Mouse (Mus musculus) myocyte (in vitro differentiated cells): ENCODE measurements around the gene Plcb1. TPM values are rescaled to one million over a fixed set of nuclear protein-coding genes. Genes with fewer than 3 reads are reported as not detected.

Experiments used
- H3K27me3 ChIP-seq: one replicate; pipeline ENCODE4 v1.6.1; 2011; ENCODE audit not compliant: control insufficient read depth, insufficient read depth, insufficient read length
- H3K36me3 ChIP-seq: one replicate; pipeline ENCODE4 v1.6.1; 2011; ENCODE audit not compliant: control insufficient read depth, insufficient read depth
- H3K4me2 ChIP-seq: one replicate; pipeline ENCODE4 v1.6.1; 2011; ENCODE audit warnings: low read depth, control low read depth
- H3K4me3 ChIP-seq: one replicate; pipeline ENCODE4 v1.5.1; 2011; ENCODE audit warnings: mild to moderate bottlenecking, control low read depth, moderate library complexity
- H3K79me2 ChIP-seq: one replicate; pipeline ENCODE4 v1.6.1; 2011; ENCODE audit not compliant: control insufficient read depth, insufficient read depth
- H3ac ChIP-seq: one replicate; pipeline ENCODE4 v1.6.1; 2011; ENCODE audit not compliant: control insufficient read depth, insufficient read length
- CEBPB ChIP-seq: IDR thresholded peaks from 2 replicates; pipeline ENCODE4 v1.6.1; 2011; ENCODE audit warnings: mild to moderate bottlenecking, moderate library complexity; ENCODE audit not compliant: poor library complexity, insufficient read depth, severe bottlenecking
- E2F4 ChIP-seq: IDR thresholded peaks from one replicate; pipeline ENCODE4 v1.6.1; 2011; ENCODE audit warnings: mild to moderate bottlenecking, control low read depth, moderate library complexity; ENCODE audit not compliant: insufficient read depth
- MAX ChIP-seq: IDR thresholded peaks from one replicate; pipeline ENCODE4 v1.6.1; 2011; ENCODE audit warnings: low read depth, mild to moderate bottlenecking, control low read depth
- MYOD1 ChIP-seq, 3 experiments: IDR thresholded peaks; one replicate each; pipeline ENCODE4 v1.6.1; 2011; ENCODE audit warnings: control low read depth in 2 of 3, low read depth in 2 of 3, mild to moderate bottlenecking in 2 of 3, moderate library complexity in 1 of 3; ENCODE audit not compliant: insufficient read length in 2 of 3, control insufficient read depth in 1 of 3
- MYOG ChIP-seq, 3 experiments: IDR thresholded peaks; one replicate each; pipeline ENCODE4 v1.6.1; 2011; ENCODE audit warnings: control low read depth in 2 of 3, low read depth in 2 of 3, mild to moderate bottlenecking in 2 of 3; ENCODE audit not compliant: insufficient read length in 2 of 3, control insufficient read depth in 1 of 3, insufficient read depth in 1 of 3
- POLR2A ChIP-seq: IDR thresholded peaks from one replicate; pipeline ENCODE4 v1.6.1; 2011; ENCODE audit warnings: low read depth, mild to moderate bottlenecking, control low read depth, moderate library complexity; ENCODE audit not compliant: insufficient read length
- POLR2AphosphoS2 ChIP-seq: IDR thresholded peaks from one replicate; pipeline ENCODE4 v1.6.1; 2011; ENCODE audit warnings: low read depth, control low read depth; ENCODE audit not compliant: insufficient read length
- REST ChIP-seq: IDR thresholded peaks from one replicate; pipeline ENCODE4 v1.6.1; 2011; ENCODE audit warnings: mild to moderate bottlenecking, control low read depth, moderate library complexity; ENCODE audit not compliant: insufficient read depth, insufficient read length
- SRF ChIP-seq: IDR thresholded peaks from one replicate; pipeline ENCODE4 v1.6.1; 2011; ENCODE audit warnings: low read depth; ENCODE audit not compliant: control insufficient read depth, insufficient read length
- TCF12 ChIP-seq: IDR thresholded peaks from one replicate; pipeline ENCODE4 v1.6.1; 2011; ENCODE audit warnings: mild to moderate bottlenecking, control low read depth; ENCODE audit not compliant: poor library complexity, insufficient read depth, severe bottlenecking
- TCF3 ChIP-seq: IDR thresholded peaks from one replicate; pipeline ENCODE4 v1.6.1; 2011; ENCODE audit warnings: low read depth, control low read depth; ENCODE audit not compliant: insufficient read length
- USF1 ChIP-seq: IDR thresholded peaks from one replicate; pipeline ENCODE4 v1.6.1; 2011; ENCODE audit warnings: low read depth, mild to moderate bottlenecking, control low read depth, moderate library complexity
- polyA plus RNA-seq: library from polyadenylated mRNA; unstranded; fragments of >200 nt; fragmentation: generic; extraction: Trizol; gene quantifications from one replicate; pipeline ENCODE4 v1.2.1, GENCODE M21; 2012; ENCODE audit warnings: missing spikeins

Gene Plcb1
- polyA plus RNA-seq, 1 experiment: 0.76 TPM

DNA sequence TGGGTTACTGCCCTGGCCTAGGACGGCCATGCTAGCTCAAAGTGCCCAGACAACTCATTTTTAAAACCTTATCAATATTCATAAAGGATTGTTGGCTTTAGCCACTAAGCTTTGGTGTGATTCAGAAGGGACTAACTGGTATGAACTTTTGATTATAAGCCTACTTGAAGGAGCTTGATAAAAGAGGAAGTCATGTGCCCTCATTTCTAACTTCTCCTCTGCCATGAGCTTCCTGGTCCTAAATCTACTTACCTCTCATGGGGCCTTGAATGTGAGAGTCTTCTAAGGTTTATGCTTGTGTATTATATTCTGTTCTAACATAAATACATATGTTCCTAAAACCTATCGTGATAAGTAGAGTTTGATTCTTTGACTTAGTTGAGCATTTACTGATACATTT lies 702.4 kb downstream of the Plcb1 start:
- Histone ChIP-seq H3K27me3 (no peaks in the 10 kb centered on the region), H3K4me2 (no peak overlapping the region), H3K79me2 (no peaks in the 10 kb centered on the region), H3K4me3 (no peak overlapping the region), H3K36me3 (no peaks in the 10 kb centered on the region), H3ac (no peak overlapping the region)
- TF ChIP-seq CEBPB (no peak), TCF12 (no peak), TCF3 (no peak), SRF (no peak), MAX (no peak), E2F4 (no peak), USF1 (no peak), REST (no peak), MYOD1 (IDR thresholded peaks at IDR 0.05; ENCODE audit: control insufficient read depth in 1 of 3, insufficient read length in 2 of 3, low read depth in 2 of 3) (no peak), POLR2A (no peak), MYOG (IDR thresholded peaks at IDR 0.05; ENCODE audit: control insufficient read depth in 1 of 3, insufficient read depth in 1 of 3, insufficient read length in 2 of 3, low read depth in 2 of 3) (no peak)

DNA sequence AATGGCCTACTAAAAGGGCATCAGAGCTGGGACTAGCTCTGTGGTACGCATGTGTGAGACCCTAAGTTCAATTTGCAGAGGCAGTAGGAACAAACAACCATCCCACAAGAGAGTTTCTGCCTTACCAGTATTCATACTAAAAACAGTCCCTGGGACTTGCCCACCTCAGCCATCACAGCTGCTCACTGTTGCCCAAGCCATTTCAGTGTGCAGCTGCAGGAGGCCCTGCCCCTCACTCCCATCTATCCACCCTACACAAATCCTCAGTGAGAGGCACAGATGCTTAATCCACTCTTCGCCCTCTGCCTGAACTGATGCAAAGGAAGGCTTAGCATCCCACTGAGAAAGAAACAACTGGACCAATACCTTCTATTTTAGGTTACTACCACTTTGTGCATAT lies 703.3 kb downstream of the Plcb1 start:
- H3ac ChIP-seq: no peak overlapping the region
- no peak overlapping the region for H3K4me3 ChIP-seq
- H3K79me2 ChIP-seq: no peaks in the 10 kb centered on the region
- no peaks in the 10 kb centered on the region for H3K27me3 ChIP-seq
- no peak overlapping the region for H3K4me2 ChIP-seq
- no peaks in the 10 kb centered on the region for H3K36me3 ChIP-seq
- TF ChIP-seq TCF12: no peak
- peak in 1 of 3 experiments; percentile 23 for TF ChIP-seq MYOD1 (IDR thresholded peaks at IDR 0.05; ENCODE audit: control insufficient read depth in 1 of 3, insufficient read length in 2 of 3, low read depth in 2 of 3)

DNA sequence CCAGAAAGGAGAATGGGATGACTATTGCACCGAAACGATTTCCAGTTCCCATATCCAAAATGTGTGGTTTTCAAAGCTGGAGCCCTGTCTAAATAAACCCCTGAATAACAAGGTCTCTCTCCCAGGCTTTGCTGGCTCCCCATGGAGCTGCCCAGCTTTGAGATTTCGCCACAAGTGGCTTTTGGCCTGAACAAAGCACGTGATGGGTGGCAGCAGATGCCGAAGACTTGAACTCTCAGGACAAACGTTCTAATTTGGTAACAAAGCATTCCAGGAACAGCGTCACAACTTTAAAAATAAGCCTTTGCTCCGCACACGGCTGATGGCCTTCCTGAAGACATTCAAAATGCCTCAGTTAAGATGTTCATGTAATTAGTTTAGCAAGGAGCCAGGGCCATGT lies 706.9 kb downstream of the Plcb1 start:
- Histone ChIP-seq H3K36me3 (no peaks in the 10 kb centered on the region), H3K4me2 (no peak overlapping the region), H3K4me3 (no peak overlapping the region), H3K27me3 (no peaks in the 10 kb centered on the region), H3ac (no peak overlapping the region), H3K79me2 (no peaks in the 10 kb centered on the region)
- TF ChIP-seq USF1 (peak; percentile 32), MYOD1 (IDR thresholded peaks at IDR 0.05; ENCODE audit: control insufficient read depth in 1 of 3, insufficient read length in 2 of 3, low read depth in 2 of 3) (peak in 1 of 3 experiments; percentile 22), E2F4 (no peak), TCF3 (no peak)

DNA sequence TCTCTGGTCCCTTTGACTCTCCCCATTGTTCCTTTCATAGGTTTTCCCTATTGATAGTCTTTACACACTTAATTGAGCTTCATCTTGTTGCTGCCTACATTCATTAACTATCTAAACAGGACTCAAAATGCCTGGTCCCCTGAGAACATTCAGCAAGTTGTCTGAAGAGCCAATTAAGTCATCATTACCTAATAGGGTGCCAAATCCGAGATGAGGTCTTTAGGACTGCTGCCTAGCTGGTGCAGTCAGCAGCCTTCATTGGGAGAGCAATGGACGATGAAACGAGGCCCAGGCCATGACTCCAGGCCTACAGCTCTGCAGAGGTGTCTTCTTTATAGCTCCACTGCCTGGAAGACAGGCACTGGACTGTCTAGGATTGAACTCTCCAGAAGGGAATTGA lies 710.7 kb downstream of the Plcb1 start:
- no peaks in the 10 kb centered on the region for H3K79me2 ChIP-seq
- no peaks in the 10 kb centered on the region for H3K36me3 ChIP-seq
- no peak overlapping the region for H3K4me2 ChIP-seq
- no peak overlapping the region for H3K4me3 ChIP-seq
- no peak overlapping the region for H3ac ChIP-seq
- H3K27me3 ChIP-seq: no peaks in the 10 kb centered on the region
- TF ChIP-seq REST (no peak), POLR2A (no peak), MYOD1 (IDR thresholded peaks at IDR 0.05; ENCODE audit: control insufficient read depth in 1 of 3, insufficient read length in 2 of 3, low read depth in 2 of 3) (no peak), MAX (no peak), SRF (no peak), USF1 (no peak), POLR2AphosphoS2 (no peak), CEBPB (no peak), MYOG (IDR thresholded peaks at IDR 0.05; ENCODE audit: control insufficient read depth in 1 of 3, insufficient read depth in 1 of 3, insufficient read length in 2 of 3, low read depth in 2 of 3) (no peak), TCF3 (no peak), TCF12 (no peak), E2F4 (no peak)

DNA sequence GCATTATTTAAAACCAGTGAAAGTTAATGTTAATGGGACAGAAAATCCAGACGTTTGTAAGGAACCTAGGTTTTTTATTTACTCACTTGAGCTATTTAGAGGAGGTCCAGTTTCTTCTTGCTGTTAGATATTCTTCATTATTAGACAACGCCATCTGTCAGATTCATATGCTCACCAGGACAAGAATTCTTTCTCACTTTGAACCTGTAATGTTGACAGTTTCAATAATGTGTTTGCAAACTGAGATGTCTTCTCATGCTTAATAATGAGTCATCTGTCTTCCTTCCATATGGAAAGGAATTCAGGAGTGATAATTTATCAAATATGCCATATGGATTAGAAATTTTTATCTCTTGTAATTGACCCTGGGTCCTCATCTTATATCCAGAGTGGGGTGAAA lies 711.4 kb downstream of the Plcb1 start:
- no peak overlapping the region for H3K4me2 ChIP-seq
- TF ChIP-seq TCF3: no peak
- TF ChIP-seq POLR2A: no peak
- no peak for TF ChIP-seq SRF
- no peak for TF ChIP-seq MYOD1 (IDR thresholded peaks at IDR 0.05; ENCODE audit: control insufficient read depth in 1 of 3, insufficient read length in 2 of 3, low read depth in 2 of 3)
- no peak for TF ChIP-seq MAX
- no peaks in the 10 kb centered on the region for H3K36me3 ChIP-seq
- H3K79me2 ChIP-seq: no peaks in the 10 kb centered on the region
- no peak overlapping the region for H3ac ChIP-seq
- H3K27me3 ChIP-seq: no peaks in the 10 kb centered on the region
- H3K4me3 ChIP-seq: no peak overlapping the region

DNA sequence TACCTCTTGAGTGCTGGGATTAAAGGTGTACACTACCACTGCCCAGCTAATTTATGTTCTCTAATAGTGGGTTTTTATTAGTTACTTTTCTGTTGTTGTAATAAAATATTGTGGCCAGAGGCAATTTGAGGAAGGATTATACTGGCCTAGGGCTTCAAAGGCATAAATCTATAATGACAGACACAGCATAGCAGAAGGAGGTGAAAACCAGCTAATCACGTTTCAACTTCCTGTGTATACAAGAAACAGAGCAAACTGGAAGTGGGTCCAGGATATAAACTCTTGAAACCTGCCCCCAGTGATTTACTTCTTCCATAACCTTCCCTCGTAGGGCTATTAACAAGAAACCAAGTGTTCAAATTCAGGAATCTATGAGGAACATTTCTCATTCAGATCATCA lies 715.0 kb downstream of the Plcb1 start:
- TF ChIP-seq TCF12: no peak
- TF ChIP-seq MYOD1 (IDR thresholded peaks at IDR 0.05; ENCODE audit: control insufficient read depth in 1 of 3, insufficient read length in 2 of 3, low read depth in 2 of 3): no peak
- TF ChIP-seq MYOG (IDR thresholded peaks at IDR 0.05; ENCODE audit: control insufficient read depth in 1 of 3, insufficient read depth in 1 of 3, insufficient read length in 2 of 3, low read depth in 2 of 3): no peak
- TF ChIP-seq CEBPB: no peak
- TF ChIP-seq E2F4: no peak
- no peak for TF ChIP-seq POLR2AphosphoS2
- no peak for TF ChIP-seq TCF3
- TF ChIP-seq MAX: no peak
- no peak for TF ChIP-seq USF1
- no peak for TF ChIP-seq SRF
- no peak for TF ChIP-seq POLR2A
- TF ChIP-seq REST: no peak

More for the DNA sequence above, 715.0 kb downstream of the Plcb1 start:
- Histone ChIP-seq H3ac (no peak overlapping the region), H3K79me2 (no peaks in the 10 kb centered on the region), H3K27me3 (no peaks in the 10 kb centered on the region), H3K4me2 (no peak overlapping the region), H3K36me3 (no peaks in the 10 kb centered on the region), H3K4me3 (no peak overlapping the region)
